Mouse (Mus musculus): Measurements from ENCODE around the gene Dock9.
"Not testable (repeated sequence)": the region's sequence is repeated elsewhere in the genome, so short reads cannot be mapped to it uniquely, and the experiment has no call there.

The Dock9 gene

DNA sequence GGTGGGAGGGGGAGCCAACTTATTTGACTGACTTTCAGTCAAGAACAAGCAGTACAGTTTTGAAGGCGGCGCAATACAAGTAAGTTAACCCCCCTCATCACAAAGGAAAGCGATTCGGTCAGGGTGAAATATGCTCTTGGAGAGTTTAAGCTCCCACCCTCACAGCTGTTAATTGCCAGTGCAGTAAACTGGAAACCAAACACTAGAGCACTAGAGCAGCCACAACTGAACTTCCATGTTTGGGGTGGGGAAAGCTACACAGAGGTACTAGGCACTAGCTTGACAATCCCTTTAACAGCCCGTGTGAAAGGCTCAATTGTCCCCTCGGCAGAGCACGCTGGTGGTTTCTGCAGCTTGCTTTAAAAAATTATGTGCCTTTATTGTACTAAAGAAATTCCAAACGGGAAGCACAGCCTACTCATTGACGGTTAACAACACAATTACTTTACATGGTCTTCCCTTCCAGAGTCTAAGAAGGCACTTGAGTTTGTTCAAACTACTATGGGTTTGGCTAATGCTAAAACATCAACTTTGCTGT lies 100.4 kb downstream of the Dock9 start:
- DNase-seq = no peak

GRCm38 (mm10) chr14:121696429-121697118 lies 101.1 kb downstream of the Dock9 start:
- no peak for DNase-seq

GRCm38 (mm10) chr14:121694706-121695105 lies 102.9 kb downstream of the Dock9 start:
- no peak for DNase-seq

DNA sequence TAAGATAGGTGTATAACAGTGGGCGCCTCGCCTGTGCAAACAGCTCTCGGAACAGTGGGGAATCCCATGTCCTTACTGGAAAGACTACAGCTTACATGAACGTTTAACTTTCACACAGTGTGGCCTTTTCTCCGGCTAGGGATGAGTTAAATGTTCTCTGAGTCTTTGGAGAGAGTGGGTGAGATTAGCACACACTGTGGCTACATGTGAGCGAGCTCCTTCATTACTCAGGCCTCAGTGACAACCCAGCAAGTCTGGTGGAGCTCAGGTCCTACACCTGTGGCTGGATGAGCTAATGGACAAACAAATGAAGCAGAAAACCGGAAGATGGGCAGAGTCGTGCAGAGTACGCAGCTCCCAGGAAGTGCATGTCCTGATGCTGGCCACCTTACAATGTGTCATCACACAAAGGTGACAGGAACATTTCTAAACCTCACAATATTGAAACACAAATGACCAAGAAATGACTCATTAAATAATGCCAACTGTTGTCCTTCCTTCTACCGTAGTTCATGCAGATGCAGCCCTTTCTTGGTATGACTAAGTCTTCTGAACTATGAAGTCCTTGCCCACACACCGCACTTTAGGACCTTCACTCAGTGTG lies 103.5 kb downstream of the Dock9 start:
- no peak for DNase-seq

GRCm38 (mm10) chr14:121689649-121690048 lies 108.0 kb downstream of the Dock9 start:
- DNase-seq = not testable (repeated sequence)

DNA sequence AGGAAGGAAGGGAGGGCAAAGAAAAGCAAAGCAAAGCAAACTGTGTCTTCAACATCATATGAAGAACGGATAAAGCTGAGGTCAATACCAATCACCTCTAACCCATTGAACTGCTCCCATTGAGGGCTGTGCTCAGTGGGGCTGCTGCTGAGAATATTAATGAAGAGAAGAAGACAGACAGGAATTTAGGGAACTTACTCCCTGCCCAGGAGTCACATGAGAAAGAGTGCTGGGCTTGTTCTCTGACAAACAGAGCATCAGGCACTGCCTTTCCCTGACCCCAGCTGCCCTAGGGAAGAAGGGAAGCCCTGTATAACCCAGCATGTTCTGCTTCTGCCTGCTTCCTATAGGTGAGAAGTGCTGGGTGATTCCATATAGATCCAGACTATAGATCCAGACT lies 109.5 kb downstream of the Dock9 start:
- no peak for DNase-seq

GRCm38 (mm10) chr14:121687274-121687673 lies 110.4 kb downstream of the Dock9 start:
- DNase-seq = no peak

GRCm38 (mm10) chr14:121678913-121679312 lies 118.7 kb downstream of the Dock9 start:
- no peak for DNase-seq

DNA sequence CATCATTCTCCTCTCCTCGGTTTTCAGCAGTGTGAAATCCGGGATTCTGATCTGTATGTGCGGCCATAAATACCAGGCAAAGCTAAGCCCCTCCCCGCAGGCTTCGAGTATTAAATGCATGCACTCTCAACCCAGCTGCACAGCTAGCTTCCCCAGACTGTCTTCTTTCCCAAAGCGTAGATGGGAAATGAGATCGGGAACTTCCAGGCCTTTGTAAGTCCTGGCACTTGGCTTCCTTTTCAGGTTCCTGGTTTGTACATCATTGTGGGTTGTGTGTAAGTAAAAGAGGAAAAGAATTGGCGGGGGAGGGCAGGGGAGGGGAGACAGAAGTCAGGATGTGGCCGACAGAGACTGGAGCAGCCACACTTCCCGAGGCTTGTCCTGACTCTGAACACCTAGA lies 119.2 kb downstream of the Dock9 start:
- DNase-seq = no peak

GRCm38 (mm10) chr14:121676596-121677330 lies 120.9 kb downstream of the Dock9 start:
- DNase-seq = no peak

DNA sequence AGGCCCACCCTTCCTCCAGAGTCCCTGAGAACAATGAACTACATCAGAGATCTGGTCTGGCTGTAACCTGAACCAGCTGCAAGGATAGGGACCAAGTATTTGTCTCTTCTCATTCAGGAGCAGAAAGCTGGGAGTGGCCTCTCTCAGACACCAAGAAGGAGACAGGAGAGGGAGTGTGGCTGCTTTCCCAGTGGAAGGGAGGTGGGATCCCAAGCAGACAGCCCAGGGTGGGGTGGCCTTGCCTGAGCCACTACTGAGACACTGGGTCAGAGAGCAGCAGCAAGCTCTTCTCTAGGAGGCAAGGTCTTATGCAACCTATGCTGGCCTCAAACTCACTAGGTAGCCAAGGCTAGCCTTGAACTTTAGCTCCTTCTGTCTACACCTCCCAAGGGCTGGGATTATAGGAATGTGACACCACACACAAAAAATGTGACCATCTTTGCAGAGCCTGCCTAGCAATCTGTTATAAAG lies 121.5 kb downstream of the Dock9 start:
- DNase-seq = no peak

DNA sequence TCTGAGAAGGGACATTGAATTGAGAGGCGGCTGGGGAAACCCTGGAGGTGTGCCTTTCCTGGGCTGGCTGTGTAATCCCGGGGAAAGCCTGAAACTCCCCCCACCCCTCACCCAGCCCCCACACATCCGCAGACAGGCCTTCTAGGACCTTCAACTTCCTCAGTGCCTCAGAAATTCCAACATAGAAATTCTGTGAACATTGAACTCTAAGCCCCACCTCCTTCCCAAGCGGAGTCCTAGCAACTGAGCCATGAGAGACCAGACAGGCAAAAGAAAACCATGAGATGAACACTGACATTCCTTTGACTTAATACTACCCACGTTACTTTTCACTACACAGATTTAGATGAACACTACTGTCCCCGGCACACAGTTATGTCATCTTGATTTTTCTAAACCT lies 122.1 kb downstream of the Dock9 start:
- no peak for DNase-seq

DNA sequence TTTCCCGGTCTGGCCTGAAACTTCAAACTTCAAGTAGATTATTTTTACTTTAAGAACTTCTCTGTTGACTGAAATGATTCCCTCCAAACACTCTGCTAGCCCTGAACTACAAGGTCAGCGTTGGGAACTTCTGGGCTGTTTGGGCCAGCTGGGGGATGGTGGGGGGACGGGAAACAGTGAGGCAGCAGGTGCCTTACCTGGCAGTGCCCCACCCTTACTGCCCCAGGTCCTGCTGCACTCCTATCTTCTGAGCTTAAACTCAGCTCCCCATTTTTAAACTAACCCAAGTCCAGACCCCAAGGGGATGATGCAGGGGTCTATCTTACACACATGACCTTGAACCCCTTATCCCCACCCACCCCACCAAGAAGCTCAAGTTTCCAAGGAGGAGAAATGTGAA lies 122.5 kb downstream of the Dock9 start:
- DNase-seq = no peak

GRCm38 (mm10) chr14:121670016-121670415 lies 127.6 kb downstream of the Dock9 start:
- no peak for DNase-seq

DNA sequence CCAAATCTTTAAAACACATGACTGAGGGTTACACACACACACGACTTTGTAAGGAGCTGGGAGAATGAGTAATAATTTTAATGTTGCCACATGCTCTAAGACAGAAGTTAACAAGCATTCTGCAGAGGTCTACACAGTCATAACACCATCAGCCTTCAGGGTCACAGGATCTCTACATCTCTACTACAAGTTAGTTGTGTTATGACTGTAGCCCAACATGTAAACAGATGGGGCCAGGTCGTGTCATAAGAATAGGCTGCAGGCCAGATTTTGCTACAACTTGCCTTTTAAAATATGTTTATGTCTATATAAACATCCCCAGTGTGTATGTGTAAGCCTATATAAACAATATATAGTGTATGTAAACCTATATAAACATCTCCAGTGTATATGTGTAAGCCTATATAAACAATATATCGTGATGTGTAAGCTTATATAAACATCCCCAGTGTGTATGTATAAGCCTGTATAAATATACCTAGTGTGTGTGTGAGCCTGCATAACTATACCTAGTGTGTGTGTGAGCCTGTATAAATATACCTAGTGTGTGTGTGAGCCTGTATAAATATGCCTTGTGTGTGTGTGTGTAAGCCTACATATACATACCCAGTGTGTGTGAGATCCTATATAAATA lies 130.9 kb downstream of the Dock9 start:
- no peak for DNase-seq

DNA sequence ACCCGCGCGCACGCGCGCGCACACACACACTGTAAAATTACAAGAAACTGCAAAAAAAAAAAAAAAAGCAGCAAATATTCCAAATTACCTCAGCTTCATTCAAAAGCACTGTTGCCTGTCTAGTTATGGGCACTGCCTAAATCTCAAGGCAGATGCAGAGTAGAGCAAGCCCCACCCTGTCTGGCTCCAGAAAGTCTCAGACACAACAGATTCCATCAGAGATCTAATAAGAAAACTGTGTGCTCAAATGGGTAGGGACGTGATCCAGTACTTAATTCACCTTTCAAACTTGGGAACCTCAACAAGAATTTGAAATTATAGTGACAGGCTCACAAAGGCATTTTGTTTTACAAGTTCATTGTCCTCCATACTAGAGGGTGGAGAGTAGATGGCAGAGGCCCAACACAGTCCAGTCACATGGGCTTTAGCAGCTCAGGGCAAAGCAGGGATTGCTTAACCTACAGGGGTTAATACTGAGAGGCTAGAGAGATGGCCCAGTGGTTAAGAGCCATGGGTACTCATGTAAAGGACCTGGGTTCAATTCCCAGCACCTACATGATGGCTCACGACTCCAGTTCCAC lies 131.9 kb downstream of the Dock9 start:
- DNase-seq = no peak

DNA sequence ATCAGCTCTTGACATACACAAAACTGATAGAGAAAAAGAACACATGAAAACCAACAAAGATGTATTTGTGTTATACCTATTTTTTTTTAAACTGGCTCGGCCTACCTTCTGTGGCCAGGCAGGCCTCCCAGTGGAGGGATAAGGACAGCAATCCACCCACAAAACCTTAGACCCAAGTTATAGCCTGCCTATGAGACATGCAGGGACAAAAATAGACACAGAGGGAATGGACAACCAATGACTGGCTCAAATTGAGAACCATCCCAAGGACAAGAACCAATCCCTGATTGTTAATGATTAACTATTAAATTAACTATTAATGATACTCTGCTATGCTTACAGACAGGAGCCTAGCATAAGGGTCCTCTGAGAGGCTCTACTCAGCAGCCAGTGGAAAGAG lies 133.7 kb downstream of the Dock9 start:
- DNase-seq = no peak

- DNase-seq = no peak
Observed at GRCm38 (mm10) chr14:121660918-121661317, 136.7 kb downstream of the Dock9 start.

GRCm38 (mm10) chr14:121660167-121660894 lies 137.3 kb downstream of the Dock9 start:
- DNase-seq = no peak

GRCm38 (mm10) chr14:121659061-121659824 lies 138.4 kb downstream of the Dock9 start:
- DNase-seq = no peak

- DNase-seq = no peak
Observed at GRCm38 (mm10) chr14:121658537-121658936, 139.1 kb downstream of the Dock9 start.

All from right cerebral cortex, postnatal 25 days (tissue).